Mouse (Mus musculus): ENCODE measurements at regions not wholly inside any gene's neighbourhood (a gene's known extent, or its start where the extent isn't known, plus 50 kb on each side); places are given as distances from the start of the nearest gene placed in this dataset.

- WGBS, result 93% methylated on average over 6 of the region's 6 CpGs
- H3K36me3 ChIP-seq, result no peaks in the 10 kb centered on the region
- no peak for DNase-seq (ENCODE audit: low spot score)
- H3K27ac ChIP-seq (replicated peaks), result no peak overlapping the region
- peaks cover 13% of the 10 kb centered on the region for H3K4me1 ChIP-seq
- peaks cover 96% of the 10 kb centered on the region for H3K27me3 ChIP-seq (ENCODE audit: low read depth, poor library complexity, severe bottlenecking)
- no peak overlapping the region for H3K4me3 ChIP-seq
- no peaks in the 10 kb centered on the region for H3K9me3 ChIP-seq (replicated peaks)
Observed at GRCm38 (mm10) chrX:166766991-166767390, 181.5 kb upstream of the Egfl6 start.

GRCm38 (mm10) chrX:166765647-166766046 is 180.1 kb upstream of the Egfl6 start:
- Histone ChIP-seq H3K27ac (replicated peaks) (no peak overlapping the region), H3K36me3 (no peaks in the 10 kb centered on the region), H3K9me3 (replicated peaks) (no peaks in the 10 kb centered on the region), H3K27me3 (ENCODE audit: low read depth, poor library complexity, severe bottlenecking) (peaks cover 96% of the 10 kb centered on the region), H3K4me1 (peaks cover 10% of the 10 kb centered on the region; the same call in 1 of the 2 replicates), H3K4me3 (no peak overlapping the region)
- no peak for DNase-seq (ENCODE audit: low spot score)
- WGBS, result 81% methylated on average over 2 of the region's 2 CpGs

DNA sequence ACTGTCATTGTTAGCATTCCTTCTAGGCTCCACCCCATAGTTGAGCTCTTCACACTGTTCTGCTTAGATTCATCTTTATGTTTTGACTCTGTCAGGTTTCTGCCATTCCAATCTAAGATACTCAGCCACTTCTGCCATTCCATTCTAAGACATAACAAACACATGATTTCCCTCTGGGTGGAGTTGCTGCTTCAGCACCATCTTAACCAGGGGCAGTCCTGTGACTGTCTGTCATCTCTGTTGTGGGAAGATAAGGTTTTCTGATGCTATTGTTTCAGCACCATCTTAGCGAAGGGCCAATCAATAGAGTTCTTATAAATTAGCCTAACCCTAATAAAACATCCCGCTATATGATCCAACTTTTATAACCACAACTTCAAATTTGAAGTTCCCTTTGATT is 176.6 kb upstream of the Egfl6 start:
- Histone ChIP-seq H3K9me3 (replicated peaks) (no peaks in the 10 kb centered on the region), H3K27ac (replicated peaks) (no peak overlapping the region), H3K4me3 (no peak overlapping the region), H3K36me3 (no peaks in the 10 kb centered on the region), H3K27me3 (ENCODE audit: low read depth, poor library complexity, severe bottlenecking) (peaks cover 95% of the 10 kb centered on the region), H3K4me1 (peaks cover 10% of the 10 kb centered on the region; the same call in 1 of the 2 replicates)
- WGBS, result 88% methylated on average over 2 of the region's 2 CpGs
- DNase-seq (ENCODE audit: low spot score), result no peak

DNA sequence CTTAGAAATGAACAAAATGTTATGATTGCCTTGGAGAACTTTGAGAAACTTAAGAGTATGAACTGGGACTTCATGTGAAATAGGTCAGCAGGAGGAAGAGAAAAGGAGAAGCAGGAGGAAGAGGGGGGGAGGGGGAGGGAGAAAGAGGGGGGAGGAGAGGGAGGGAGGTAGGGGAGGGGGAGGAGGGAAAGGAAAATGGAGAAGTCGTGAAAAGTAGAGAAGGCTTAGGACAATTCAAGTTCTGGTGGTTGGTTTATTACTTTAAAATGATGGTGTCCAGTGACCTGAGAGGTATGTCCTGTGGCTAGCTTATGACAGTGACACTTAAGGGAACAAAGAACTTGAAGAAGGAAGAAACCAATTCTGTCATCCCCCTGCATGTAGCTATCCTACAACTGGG is 171.6 kb upstream of the Egfl6 start:
- peaks cover 88% of the 10 kb centered on the region for H3K27me3 ChIP-seq (ENCODE audit: low read depth, poor library complexity, severe bottlenecking)
- DNase-seq (ENCODE audit: low spot score), result no peak
- no peak overlapping the region for H3K4me3 ChIP-seq
- 0 out of 2 replicates have a peak, but pooled peaks cover 4% of the 10 kb centered on the region for H3K4me1 ChIP-seq
- WGBS, result 67% methylated on average over 1 of the region's 1 CpGs
- H3K9me3 ChIP-seq (replicated peaks), result no peaks in the 10 kb centered on the region
- no peaks in the 10 kb centered on the region for H3K36me3 ChIP-seq
- no peak overlapping the region for H3K27ac ChIP-seq (replicated peaks)

- DNase-seq (ENCODE audit: low spot score), result no peak
- H3K9me3 ChIP-seq (replicated peaks), result no peaks in the 10 kb centered on the region
- no peaks in the 10 kb centered on the region for H3K36me3 ChIP-seq
- 88% methylated on average over 3 of the region's 3 CpGs for WGBS
- H3K27me3 ChIP-seq (ENCODE audit: low read depth, poor library complexity, severe bottlenecking), result peaks cover 89% of the 10 kb centered on the region
- no peaks in the 10 kb centered on the region for H3K4me1 ChIP-seq
- no peak overlapping the region for H3K4me3 ChIP-seq
- H3K27ac ChIP-seq (replicated peaks), result no peak overlapping the region
Observed at GRCm38 (mm10) chrX:166754967-166755654, 169.6 kb upstream of the Egfl6 start.

DNA sequence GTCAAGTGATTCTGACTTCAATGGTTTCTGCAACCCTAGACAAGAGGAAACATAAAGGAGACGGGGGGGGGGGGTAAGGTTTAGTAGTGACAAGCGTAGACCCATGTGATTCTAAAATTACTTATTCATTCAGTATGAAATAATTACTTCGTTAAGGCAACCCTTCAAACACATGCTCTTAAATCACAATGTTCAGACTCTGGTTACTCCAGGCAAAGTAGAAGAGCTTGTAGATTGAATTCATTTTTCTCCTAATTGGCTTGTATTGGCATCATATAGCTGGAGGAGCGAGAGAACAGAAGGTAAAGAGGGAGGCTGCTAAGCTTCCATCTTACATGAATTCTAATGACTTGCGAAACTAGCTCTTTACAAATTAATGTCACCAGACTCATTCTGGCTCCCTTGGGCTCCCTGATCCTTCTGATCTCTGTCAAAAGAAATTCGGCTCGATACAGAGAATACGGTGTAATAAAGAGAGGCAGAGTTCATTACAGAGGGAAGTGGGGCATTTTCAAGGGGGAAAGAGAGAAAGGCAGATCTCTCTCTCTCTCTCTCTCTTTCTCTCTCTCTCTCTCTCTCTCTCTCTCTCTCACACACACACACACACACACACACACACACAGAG is 163.6 kb upstream of the Egfl6 start:
- Histone ChIP-seq H3K4me3 (no peak overlapping the region), H3K27ac (replicated peaks) (no peak overlapping the region), H3K36me3 (no peaks in the 10 kb centered on the region), H3K4me1 (no peaks in the 10 kb centered on the region), H3K9me3 (replicated peaks) (no peaks in the 10 kb centered on the region), H3K27me3 (ENCODE audit: low read depth, poor library complexity, severe bottlenecking) (peaks cover 86% of the 10 kb centered on the region)
- 79% methylated on average over 8 of the region's 8 CpGs for WGBS
- DNase-seq (ENCODE audit: low spot score), result no peak

GRCm38 (mm10) chrX:166731354-166731753 is 145.8 kb upstream of the Egfl6 start:
- no peak for DNase-seq (ENCODE audit: low spot score)
- Histone ChIP-seq H3K9me3 (replicated peaks) (no peaks in the 10 kb centered on the region), H3K4me1 (peaks cover 15% of the 10 kb centered on the region), H3K36me3 (no peaks in the 10 kb centered on the region), H3K27ac (replicated peaks) (no peak overlapping the region), H3K4me3 (no peak overlapping the region), H3K27me3 (ENCODE audit: low read depth, poor library complexity, severe bottlenecking) (peaks cover 86% of the 10 kb centered on the region)
- WGBS, result 90% methylated on average over 2 of the region's 2 CpGs

- WGBS, result 54% methylated on average over 2 of the region's 2 CpGs
- Histone ChIP-seq H3K36me3 (no peaks in the 10 kb centered on the region), H3K9me3 (replicated peaks) (no peaks in the 10 kb centered on the region), H3K27me3 (ENCODE audit: low read depth, poor library complexity, severe bottlenecking) (peaks cover 96% of the 10 kb centered on the region), H3K4me3 (no peak overlapping the region), H3K4me1 (peaks cover 19% of the 10 kb centered on the region), H3K27ac (replicated peaks) (peak overlapping the region; percentile 72)
- DNase-seq (ENCODE audit: low spot score), result no peak
Observed at GRCm38 (mm10) chrX:166728622-166728928, 143.1 kb upstream of the Egfl6 start.

DNA sequence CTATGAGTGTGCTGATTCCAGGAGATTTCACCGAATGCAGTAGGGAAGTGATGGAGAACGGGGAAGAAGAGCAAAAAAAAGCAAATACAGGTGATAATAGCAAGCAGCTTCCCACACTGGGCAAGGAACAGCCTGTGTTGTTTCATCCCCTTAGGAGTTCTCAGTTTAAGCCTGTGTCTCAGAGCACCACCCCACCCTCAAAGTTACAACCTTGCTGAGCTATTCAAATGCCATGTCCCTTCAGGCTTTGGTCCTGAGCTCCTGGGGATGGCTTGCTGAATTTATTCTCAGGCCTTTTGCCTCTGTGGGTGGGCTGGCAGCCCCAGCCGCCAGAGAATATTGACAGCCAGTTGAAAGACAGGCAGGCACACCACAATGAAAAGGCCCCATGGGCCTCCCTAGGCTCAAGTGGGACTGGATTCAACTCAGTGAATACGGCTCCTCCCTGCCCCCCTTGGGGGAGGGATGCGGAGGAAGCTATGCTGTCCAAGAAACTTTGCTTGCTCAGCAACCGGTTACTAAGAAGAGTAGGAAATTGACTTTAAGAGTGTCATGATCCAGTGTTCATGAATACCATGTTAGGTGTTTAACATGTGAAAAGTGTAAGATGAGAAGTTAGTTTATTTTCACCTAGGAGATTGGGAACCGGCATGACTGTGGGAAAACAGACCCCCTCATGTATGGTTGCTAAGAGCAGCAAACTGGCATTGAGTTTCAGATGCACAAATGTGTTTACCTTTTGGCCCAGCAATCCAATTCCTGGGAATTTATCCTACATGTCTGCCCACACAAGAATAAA is 142.5 kb upstream of the Egfl6 start:
- Histone ChIP-seq H3K36me3 (no peaks in the 10 kb centered on the region), H3K4me3 (no peak overlapping the region), H3K27ac (replicated peaks) (peak overlapping the region; percentile 72), H3K27me3 (ENCODE audit: low read depth, poor library complexity, severe bottlenecking) (peaks cover 97% of the 10 kb centered on the region), H3K4me1 (peaks cover 19% of the 10 kb centered on the region), H3K9me3 (replicated peaks) (no peaks in the 10 kb centered on the region)
- 32% methylated on average over 7 of the region's 7 CpGs for WGBS
- DNase-seq (ENCODE audit: low spot score), result peak; percentile 72

GRCm38 (mm10) chrX:166725761-166726503 is 140.4 kb upstream of the Egfl6 start:
- Histone ChIP-seq H3K9me3 (replicated peaks) (no peaks in the 10 kb centered on the region), H3K4me1 (peaks cover 19% of the 10 kb centered on the region), H3K4me3 (no peak overlapping the region), H3K27me3 (ENCODE audit: low read depth, poor library complexity, severe bottlenecking) (peaks cover 100% of the 10 kb centered on the region), H3K27ac (replicated peaks) (0 out of 2 replicates have a peak overlapping the region, but pooled peaks have one; percentile 6), H3K36me3 (no peaks in the 10 kb centered on the region)
- 73% methylated on average over 6 of the region's 6 CpGs for WGBS
- no peak for DNase-seq (ENCODE audit: low spot score)

GRCm38 (mm10) chrX:166718075-166718474 is 132.6 kb upstream of the Egfl6 start:
- Histone ChIP-seq H3K4me1 (no peaks in the 10 kb centered on the region), H3K9me3 (replicated peaks) (no peaks in the 10 kb centered on the region), H3K27ac (replicated peaks) (no peak overlapping the region), H3K27me3 (ENCODE audit: low read depth, poor library complexity, severe bottlenecking) (peaks cover 95% of the 10 kb centered on the region), H3K4me3 (no peak overlapping the region), H3K36me3 (no peaks in the 10 kb centered on the region)
- DNase-seq (ENCODE audit: low spot score), result no peak

- Histone ChIP-seq H3K27ac (replicated peaks) (no peak overlapping the region), H3K4me1 (no peaks in the 10 kb centered on the region), H3K36me3 (no peaks in the 10 kb centered on the region), H3K9me3 (replicated peaks) (no peaks in the 10 kb centered on the region), H3K27me3 (ENCODE audit: low read depth, poor library complexity, severe bottlenecking) (peaks cover 96% of the 10 kb centered on the region), H3K4me3 (no peak overlapping the region)
- WGBS, result 67% methylated on average over 2 of the region's 2 CpGs
- DNase-seq (ENCODE audit: low spot score), result no peak
Observed at GRCm38 (mm10) chrX:166709306-166709705, 123.8 kb upstream of the Egfl6 start.
